Mouse (Mus musculus) liver, embryonic 12.5 days (tissue): ENCODE data around the gene Tal1. TPM values are rescaled to one million over a fixed set of nuclear protein-coding genes. Genes with fewer than 3 reads are reported as not detected.

Experiments
- polyA plus RNA-seq: library from polyadenylated mRNA; unstranded; fragments of >200 nt; fragmentation: Nextera tagmentation; extraction: Ambion mirVana; gene quantifications from 2 replicates; pipeline ENCODE4 v1.2.1, GENCODE M21; 2016

The Tal1 gene
- polyA plus RNA-seq, 1 experiment from 2014 or later, result 58.7 TPM

Other genes starting within 250 kb of the Tal1 start
- not detected in 2 replicates for gene Gm12830, start 234.7 kb upstream of the Tal1 start, polyA plus RNA-seq
- 0.11 and 0.16 TPM in 2 replicates for gene Foxd2, start 147.6 kb upstream of the Tal1 start, polyA plus RNA-seq
- gene Foxe3, start 130.4 kb upstream of the Tal1 start, polyA plus RNA-seq, result not detected in 2 replicates
- gene Cmpk1, start 69.2 kb upstream of the Tal1 start, polyA plus RNA-seq, result 71.5 and 75.6 TPM in 2 replicates
- 14.2 and 16.2 TPM in 2 replicates for gene Stil, start 56.3 kb upstream of the Tal1 start, polyA plus RNA-seq
- gene Pdzk1ip1, start 32.3 kb downstream of the Tal1 start, polyA plus RNA-seq, result 30.2 and 33.1 TPM in 2 replicates
- gene Cyp4x1, start 77.9 kb downstream of the Tal1 start, polyA plus RNA-seq, result 0.08 and 0.14 TPM in 2 replicates
- gene Cyp4a29, start 185.7 kb downstream of the Tal1 start, polyA plus RNA-seq, result not detected in 2 replicates
- not detected in 2 replicates for gene Cyp4a12a, start 242.6 kb downstream of the Tal1 start, polyA plus RNA-seq